Mouse (Mus musculus): Measurements from ENCODE around the gene Hsbp1. TPM values are rescaled to one million over a fixed set of nuclear protein-coding genes. Genes with fewer than 3 reads are reported as not detected.
A peak's percentile ranks its signal among the peaks of the same experiment; 100 is the strongest.
"Not testable (repeated sequence)": the region's sequence is repeated elsewhere in the genome, so short reads cannot be mapped to it uniquely, and the experiment has no call there.

The Hsbp1 gene
- polyA plus RNA-seq, 1 experiment from 2014 or later: 82.7 TPM

- ATAC-seq (ENCODE audit: low read depth): 0 out of 2 replicates have a peak, but pooled peaks have one; percentile 32
- H3K27me3 ChIP-seq (ENCODE audit: control insufficient read depth, insufficient read depth, low read depth, low read length); H3K36me3 ChIP-seq (ENCODE audit: control insufficient read depth, insufficient read depth); H3K9me3 ChIP-seq (replicated peaks; ENCODE audit: control insufficient read depth, low read length); H3K4me3 ChIP-seq (ENCODE audit: low read depth, low read length); H3K27ac ChIP-seq (ENCODE audit: low read length); H3K9ac ChIP-seq (ENCODE audit: low read depth, low read length); H3K4me1 ChIP-seq (ENCODE audit: control insufficient read depth, low read depth, low read length); H3K4me2 ChIP-seq (ENCODE audit: low read depth, low read length): not testable (repeated sequence)
- 56% methylated on average over 9 of the region's 9 CpGs for whole genome bisulfite sequencing (ENCODE audit: insufficient replicate concordance)
Observed at GRCm38 (mm10) chr8:119374716-119375115, 30.4 kb downstream of the Hsbp1 start.

GRCm38 (mm10) chr8:119378476-119378875 lies 34.2 kb downstream of the Hsbp1 start:
- Histone ChIP-seq H3K9me3 (replicated peaks; ENCODE audit: control insufficient read depth, low read length) (no peaks in the 10 kb centered on the region), H3K36me3 (ENCODE audit: control insufficient read depth, insufficient read depth) (no peaks in the 10 kb centered on the region), H3K9ac (ENCODE audit: low read depth, low read length) (no peak overlapping the region), H3K4me1 (ENCODE audit: control insufficient read depth, low read depth, low read length) (no peaks in the 10 kb centered on the region), H3K4me3 (ENCODE audit: low read depth, low read length) (no peak overlapping the region), H3K27ac (ENCODE audit: low read length) (no peak overlapping the region), H3K27me3 (ENCODE audit: control insufficient read depth, insufficient read depth, low read depth, low read length) (no peaks in the 10 kb centered on the region), H3K4me2 (ENCODE audit: low read depth, low read length) (no peak overlapping the region)
- WGBS (ENCODE audit: insufficient replicate concordance): 61% methylated on average over 7 of the region's 7 CpGs
- no peak for ATAC-seq (ENCODE audit: low read depth)

GRCm38 (mm10) chr8:119380619-119381018 lies 36.3 kb downstream of the Hsbp1 start:
- 18% methylated on average over 4 of the region's 4 CpGs for WGBS (ENCODE audit: insufficient replicate concordance)
- no peaks in the 10 kb centered on the region for H3K36me3 ChIP-seq (ENCODE audit: control insufficient read depth, insufficient read depth)
- H3K4me1 ChIP-seq (ENCODE audit: control insufficient read depth, low read depth, low read length): no peaks in the 10 kb centered on the region
- H3K9me3 ChIP-seq (replicated peaks; ENCODE audit: control insufficient read depth, low read length): no peaks in the 10 kb centered on the region
- no peak overlapping the region for H3K4me2 ChIP-seq (ENCODE audit: low read depth, low read length)
- H3K27ac ChIP-seq (ENCODE audit: low read length): no peak overlapping the region
- no peak overlapping the region for H3K4me3 ChIP-seq (ENCODE audit: low read depth, low read length)
- no peak overlapping the region for H3K9ac ChIP-seq (ENCODE audit: low read depth, low read length)
- H3K27me3 ChIP-seq (ENCODE audit: control insufficient read depth, insufficient read depth, low read depth, low read length): no peaks in the 10 kb centered on the region
- no peak for ATAC-seq (ENCODE audit: low read depth)

GRCm38 (mm10) chr8:119384478-119384877 lies 40.2 kb downstream of the Hsbp1 start:
- Histone ChIP-seq H3K9me3 (replicated peaks; ENCODE audit: control insufficient read depth, low read length) (no peaks in the 10 kb centered on the region), H3K27ac (ENCODE audit: low read length) (no peak overlapping the region), H3K4me2 (ENCODE audit: low read depth, low read length) (no peak overlapping the region), H3K27me3 (ENCODE audit: control insufficient read depth, insufficient read depth, low read depth, low read length) (no peaks in the 10 kb centered on the region), H3K9ac (ENCODE audit: low read depth, low read length) (no peak overlapping the region), H3K4me1 (ENCODE audit: control insufficient read depth, low read depth, low read length) (no peaks in the 10 kb centered on the region), H3K36me3 (ENCODE audit: control insufficient read depth, insufficient read depth) (no peaks in the 10 kb centered on the region), H3K4me3 (ENCODE audit: low read depth, low read length) (no peak overlapping the region)
- no peak for ATAC-seq (ENCODE audit: low read depth)
- WGBS (ENCODE audit: insufficient replicate concordance): 19% methylated on average over 10 of the region's 10 CpGs

GRCm38 (mm10) chr8:119385854-119386253 lies 41.6 kb downstream of the Hsbp1 start:
- ATAC-seq (ENCODE audit: low read depth): no peak
- Histone ChIP-seq H3K27me3 (ENCODE audit: control insufficient read depth, insufficient read depth, low read depth, low read length) (no peaks in the 10 kb centered on the region), H3K4me3 (ENCODE audit: low read depth, low read length) (no peak overlapping the region), H3K36me3 (ENCODE audit: control insufficient read depth, insufficient read depth) (no peaks in the 10 kb centered on the region), H3K27ac (ENCODE audit: low read length) (no peak overlapping the region), H3K9me3 (replicated peaks; ENCODE audit: control insufficient read depth, low read length) (no peaks in the 10 kb centered on the region), H3K4me1 (ENCODE audit: control insufficient read depth, low read depth, low read length) (no peaks in the 10 kb centered on the region), H3K4me2 (ENCODE audit: low read depth, low read length) (no peak overlapping the region), H3K9ac (ENCODE audit: low read depth, low read length) (no peak overlapping the region)
- 42% methylated on average over 6 of the region's 6 CpGs for WGBS (ENCODE audit: insufficient replicate concordance)

GRCm38 (mm10) chr8:119386988-119387387 lies 42.7 kb downstream of the Hsbp1 start:
- Histone ChIP-seq H3K27me3 (ENCODE audit: control insufficient read depth, insufficient read depth, low read depth, low read length) (no peaks in the 10 kb centered on the region), H3K4me1 (ENCODE audit: control insufficient read depth, low read depth, low read length) (no peaks in the 10 kb centered on the region), H3K27ac (ENCODE audit: low read length) (no peak overlapping the region), H3K4me3 (ENCODE audit: low read depth, low read length) (no peak overlapping the region), H3K9ac (ENCODE audit: low read depth, low read length) (no peak overlapping the region), H3K4me2 (ENCODE audit: low read depth, low read length) (no peak overlapping the region), H3K9me3 (replicated peaks; ENCODE audit: control insufficient read depth, low read length) (no peaks in the 10 kb centered on the region), H3K36me3 (ENCODE audit: control insufficient read depth, insufficient read depth) (no peaks in the 10 kb centered on the region)
- 47% methylated on average over 6 of the region's 6 CpGs for WGBS (ENCODE audit: insufficient replicate concordance)
- no peak for ATAC-seq (ENCODE audit: low read depth)

- H3K4me1 ChIP-seq (ENCODE audit: control insufficient read depth, low read depth, low read length): peaks cover 17% of the 10 kb centered on the region
- peak overlapping the region; percentile 86 for H3K4me2 ChIP-seq (ENCODE audit: low read depth, low read length)
- 58% methylated on average over 9 of the region's 9 CpGs for WGBS (ENCODE audit: insufficient replicate concordance)
- H3K27me3 ChIP-seq (ENCODE audit: control insufficient read depth, insufficient read depth, low read depth, low read length): no peaks in the 10 kb centered on the region
- H3K9me3 ChIP-seq (replicated peaks; ENCODE audit: control insufficient read depth, low read length): no peaks in the 10 kb centered on the region
- H3K4me3 ChIP-seq (ENCODE audit: low read depth, low read length): peak overlapping the region; percentile 73
- no peak for ATAC-seq (ENCODE audit: low read depth)
- peak overlapping the region; percentile 76 for H3K9ac ChIP-seq (ENCODE audit: low read depth, low read length)
- H3K27ac ChIP-seq (ENCODE audit: low read length): peak overlapping the region; percentile 37
- no peaks in the 10 kb centered on the region for H3K36me3 ChIP-seq (ENCODE audit: control insufficient read depth, insufficient read depth)
Observed at GRCm38 (mm10) chr8:119394097-119394496, 49.8 kb downstream of the Hsbp1 start.

GRCm38 (mm10) chr8:119394524-119395026 lies 50.3 kb downstream of the Hsbp1 start, which contains the start of gene Mlycd:
Mlycd (plus strand) TSS chr8:119394878.
- H3K9me3 ChIP-seq (replicated peaks; ENCODE audit: control insufficient read depth, low read length): no peaks in the 10 kb centered on the region

GRCm38 (mm10) chr8:119395072-119395950 lies 51.0 kb downstream of the Hsbp1 start:
- no peaks in the 10 kb centered on the region for H3K9me3 ChIP-seq (replicated peaks; ENCODE audit: control insufficient read depth, low read length)
- H3K9ac ChIP-seq (ENCODE audit: low read depth, low read length): peak overlapping the region; percentile 76
- H3K4me3 ChIP-seq (ENCODE audit: low read depth, low read length): peak overlapping the region; percentile 73
- H3K36me3 ChIP-seq (ENCODE audit: control insufficient read depth, insufficient read depth): no peaks in the 10 kb centered on the region
- 4% methylated on average over 69 of the region's 83 CpGs for WGBS (ENCODE audit: insufficient replicate concordance)
- H3K27ac ChIP-seq (ENCODE audit: low read length): peak overlapping the region; percentile 39
- H3K4me1 ChIP-seq (ENCODE audit: control insufficient read depth, low read depth, low read length): peaks cover 18% of the 10 kb centered on the region
- no peaks in the 10 kb centered on the region for H3K27me3 ChIP-seq (ENCODE audit: control insufficient read depth, insufficient read depth, low read depth, low read length)
- H3K4me2 ChIP-seq (ENCODE audit: low read depth, low read length): peak overlapping the region; percentile 86
- ATAC-seq (ENCODE audit: low read depth): peak; percentile 28

More at GRCm38 (mm10) chr8:119394524-119395026, 50.3 kb downstream of the Hsbp1 start, which contains the start of gene Mlycd:
- H3K9ac ChIP-seq (ENCODE audit: low read depth, low read length): peak within 1 kb of the TSS; percentile 76
- H3K4me1 ChIP-seq (ENCODE audit: control insufficient read depth, low read depth, low read length): peaks cover 18% of the 10 kb centered on the region
- H3K4me3 ChIP-seq (ENCODE audit: low read depth, low read length): peak within 1 kb of the TSS; percentile 73
- H3K27ac ChIP-seq (ENCODE audit: low read length): peak within 1 kb of the TSS; percentile 39
- peak within 1 kb of the TSS; percentile 86 for H3K4me2 ChIP-seq (ENCODE audit: low read depth, low read length)
- 1% methylated on average over 43 of the region's 44 CpGs for WGBS (ENCODE audit: insufficient replicate concordance)
- ATAC-seq (ENCODE audit: low read depth): peak; percentile 91
- H3K27me3 ChIP-seq (ENCODE audit: control insufficient read depth, insufficient read depth, low read depth, low read length): no peaks in the 10 kb centered on the region
- H3K36me3 ChIP-seq (ENCODE audit: control insufficient read depth, insufficient read depth): no peaks in the 10 kb centered on the region

All from liver, embryonic 16.5 days (tissue).